Mouse (Mus musculus) limb, embryonic 11.5 days (tissue): Measurements from ENCODE around the gene Cry1. TPM values are rescaled to one million over a fixed set of nuclear protein-coding genes. Genes with fewer than 3 reads are reported as not detected.

Source experiments
- ATAC-seq: fragments of 200-750 bp; cut with Nextera tagmentation; 2 replicates; pipeline ENCODE4 v1.8.0; 2017; ENCODE audit warnings: low read depth; ENCODE audit not compliant: insufficient number of reproducible peaks, low FRiP score, low TSS enrichment
- DNase-seq: peaks from one replicate; pipeline ENCODE4 v3.0.0-alpha.2; 2015; ENCODE audit warnings: low spot score
- H3K27ac ChIP-seq: fragments of 300-500 bp; sonication (generic); replicated peaks from 2 replicates; pipeline ENCODE4 v1.5.1; 2014; ENCODE audit warnings: low read depth, mild to moderate bottlenecking, low read length
- H3K27me3 ChIP-seq: fragments of 300-500 bp; sonication (generic); 2 replicates; pipeline ENCODE4 v1.6.1; 2014; ENCODE audit warnings: mild to moderate bottlenecking, low read length, mixed read lengths; ENCODE audit not compliant: control insufficient read depth, insufficient read depth
- H3K36me3 ChIP-seq: fragments of 300-500 bp; sonication (generic); 2 replicates; pipeline ENCODE4 v1.6.1; 2014; ENCODE audit warnings: mild to moderate bottlenecking, low read length, moderate library complexity, mixed read lengths; ENCODE audit not compliant: control insufficient read depth, insufficient read depth
- H3K4me1 ChIP-seq: fragments of 300-500 bp; sonication (generic); 2 replicates; pipeline ENCODE4 v1.6.1; 2014; ENCODE audit warnings: low read length, mixed read lengths; ENCODE audit not compliant: control insufficient read depth, insufficient read depth
- H3K4me2 ChIP-seq: fragments of 300-500 bp; sonication (generic); 2 replicates; pipeline ENCODE4 v1.6.1; 2014; ENCODE audit warnings: low read depth, mild to moderate bottlenecking, moderate library complexity; ENCODE audit not compliant: severe bottlenecking
- H3K4me3 ChIP-seq: fragments of 300-500 bp; sonication (generic); 2 replicates; pipeline ENCODE4 v1.5.1; 2014; ENCODE audit warnings: low read depth, low read length
- H3K9ac ChIP-seq: fragments of 300-500 bp; sonication (generic); 2 replicates; pipeline ENCODE4 v1.6.1; 2014; ENCODE audit warnings: mild to moderate bottlenecking, low read length
- H3K9me3 ChIP-seq: fragments of 300-500 bp; sonication (generic); 2 replicates; pipeline ENCODE4 v1.6.1; 2016; ENCODE audit warnings: low read length; ENCODE audit not compliant: control insufficient read depth
- WGBS: fragments of 180-500 bp; shearing (Covaris S2); extraction: QIAGEN DNeasy Blood & Tissue Kit; methylation state at CpG from one replicate; pipeline ENCODE4 v1.1.7; 2014; 5-methylcytosine and 5-hydroxymethylcytosine counted together
- polyA plus RNA-seq: library from polyadenylated mRNA; unstranded; fragments of >200 nt; fragmentation: Nextera tagmentation; extraction: Ambion mirVana; gene quantifications from 2 replicates; pipeline ENCODE4 v1.2.1, GENCODE M21; 2014

Gene Cry1
- polyA plus RNA-seq, 1 experiment from 2014 or later = 37.4 TPM

DNA sequence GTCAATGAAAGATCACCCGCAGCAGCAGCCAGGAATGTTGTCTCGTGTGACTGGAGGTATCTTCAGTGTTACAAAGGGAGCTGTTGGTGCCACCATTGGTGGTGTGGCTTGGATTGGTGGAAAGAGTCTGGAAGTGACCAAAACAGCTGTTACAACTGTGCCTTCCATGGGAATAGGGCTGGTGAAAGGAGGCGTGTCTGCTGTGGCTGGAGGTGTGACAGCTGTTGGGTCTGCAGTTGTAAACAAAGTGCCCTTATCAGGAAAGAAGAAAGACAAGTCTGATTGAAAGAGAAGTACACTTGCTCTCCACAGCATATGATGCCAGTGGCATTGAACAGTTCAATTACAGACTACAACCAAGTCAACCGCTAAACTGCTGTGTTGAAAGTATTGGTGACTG, 70.5 kb downstream of the Cry1 start:
- Histone ChIP-seq H3K4me1 (no peaks in the 10 kb centered on the region), H3K27me3 (no peaks in the 10 kb centered on the region), H3K4me2 (no peak overlapping the region), H3K9ac (no peak overlapping the region), H3K27ac (no peak overlapping the region), H3K4me3 (no peak overlapping the region), H3K9me3 (no peaks in the 10 kb centered on the region), H3K36me3 (peaks cover 5% of the 10 kb centered on the region; the same call in 1 of the 2 replicates)
- WGBS = 84% methylated on average over 4 of the region's 4 CpGs
- no peak for ATAC-seq
- no peak for DNase-seq

DNA sequence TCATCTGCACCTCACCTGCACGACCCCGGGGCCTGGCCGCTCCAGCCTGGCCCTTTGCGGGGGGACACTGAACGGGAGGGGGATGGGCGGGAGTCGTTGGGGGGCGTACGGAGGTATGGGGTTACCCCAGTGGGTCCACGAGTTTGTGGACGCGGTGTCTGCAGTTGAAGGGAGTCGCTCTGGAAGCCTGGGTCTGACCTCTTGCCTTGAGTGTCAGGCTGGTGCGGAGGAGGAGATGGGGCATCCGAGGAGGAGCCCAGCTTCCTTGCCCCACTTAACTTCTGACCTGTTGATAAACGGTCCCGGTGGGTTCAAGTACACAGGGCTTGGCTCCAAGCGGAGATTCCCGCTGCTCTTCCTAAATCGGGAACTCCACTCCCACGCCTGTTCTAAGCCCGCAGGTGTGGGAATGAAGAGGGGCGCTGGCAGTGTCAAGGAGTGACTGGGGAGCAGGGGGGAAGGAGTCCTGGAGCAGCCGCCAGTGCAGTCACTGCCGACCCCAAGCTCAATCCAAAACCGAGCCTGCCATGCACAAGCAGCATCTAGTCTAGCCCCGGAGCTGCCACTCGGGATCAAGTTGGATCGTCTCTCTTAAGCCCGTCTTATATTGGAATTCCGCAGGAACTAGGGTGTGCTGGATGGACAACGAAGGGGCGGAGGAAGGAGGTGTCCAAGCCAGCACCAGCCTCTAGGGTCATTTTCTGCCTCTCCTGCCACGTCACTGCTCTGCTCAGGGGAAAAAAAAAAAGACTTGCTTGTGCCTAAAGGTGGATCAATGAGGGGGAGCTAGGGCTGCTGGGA, 81.6 kb downstream of the Cry1 start:
- peak overlapping the region; percentile 38; the same call in 1 of the 2 replicates for H3K27ac ChIP-seq
- no peaks in the 10 kb centered on the region for H3K36me3 ChIP-seq
- no peaks in the 10 kb centered on the region for H3K27me3 ChIP-seq
- peak overlapping the region; percentile 79 for H3K4me2 ChIP-seq
- 0% methylated on average over 34 of the region's 34 CpGs for WGBS
- H3K4me3 ChIP-seq = peak overlapping the region; percentile 86
- no peaks in the 10 kb centered on the region for H3K4me1 ChIP-seq
- ATAC-seq (0 out of 2 replicates have a peak, but pooled peaks have one; percentile 22), DNase-seq (peak; percentile 62)
- no peaks in the 10 kb centered on the region for H3K9me3 ChIP-seq
- peak overlapping the region; percentile 94 for H3K9ac ChIP-seq

GRCm38 (mm10) chr10:85102247-85103084, 82.4 kb downstream of the Cry1 start, which contains the start of the genes Fhl4 and Tmem263:
TSS of gene Fhl4 (minus strand) at chr10:85102495.
TSS of gene Tmem263 (plus strand) at chr10:85102627.
- no peaks in the 10 kb centered on the region for H3K36me3 ChIP-seq
- DNase-seq (peak; percentile 95), ATAC-seq (peak; percentile 96)
- H3K27ac ChIP-seq = peak within 1 kb of the TSS; percentile 65
- H3K4me1 ChIP-seq = no peaks in the 10 kb centered on the region
- no peaks in the 10 kb centered on the region for H3K27me3 ChIP-seq
- peak within 1 kb of the TSS; percentile 86 for H3K4me3 ChIP-seq
- peak within 1 kb of the TSS; percentile 94 for H3K9ac ChIP-seq
- no peaks in the 10 kb centered on the region for H3K9me3 ChIP-seq
- H3K4me2 ChIP-seq = peak within 1 kb of the TSS; percentile 79
- WGBS = under 1% methylated on average over 65 of the region's 96 CpGs

DNA sequence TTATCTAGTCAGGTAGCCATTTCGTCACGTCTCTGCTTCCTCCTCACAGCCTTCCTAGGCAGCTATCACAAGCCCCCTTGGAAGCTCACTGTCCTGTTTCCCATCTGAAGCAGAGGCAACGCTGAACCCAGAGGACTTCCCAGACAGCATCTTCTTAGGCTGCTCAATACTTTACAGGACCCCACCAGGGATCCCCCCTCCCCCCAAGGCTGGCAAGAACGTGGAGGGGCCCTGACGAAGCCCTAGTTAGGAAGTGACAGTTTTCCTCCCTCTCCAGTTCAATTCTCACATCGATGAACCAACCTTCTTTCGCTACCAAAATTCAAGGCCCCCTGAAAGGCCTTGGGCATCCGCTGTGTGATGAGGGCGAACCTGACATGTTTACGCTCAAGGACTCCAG, 83.0 kb downstream of the Cry1 start:
- no peak for DNase-seq
- ATAC-seq = peak; percentile 14; the same call in 1 of the 2 replicates
- Histone ChIP-seq H3K9ac (peak overlapping the region; percentile 94), H3K36me3 (no peaks in the 10 kb centered on the region), H3K9me3 (no peaks in the 10 kb centered on the region), H3K4me1 (no peaks in the 10 kb centered on the region), H3K4me3 (peak overlapping the region; percentile 86), H3K27me3 (no peaks in the 10 kb centered on the region), H3K4me2 (peak overlapping the region; percentile 54), H3K27ac (peak overlapping the region; percentile 65)
- 1% methylated on average over 10 of the region's 10 CpGs for WGBS

Other genes starting within 250 kb of the Cry1 start
- gene Fhl4, start 82.6 kb downstream of the Cry1 start, polyA plus RNA-seq = 1.1 and 1.5 TPM in 2 replicates
- 81.7 and 90.6 TPM in 2 replicates for gene Tmem263, start 82.4 kb downstream of the Cry1 start, polyA plus RNA-seq
- gene Mterf2, start 57.0 kb downstream of the Cry1 start, polyA plus RNA-seq = 24.4 and 27.6 TPM in 2 replicates
- 7.5 and 7.6 TPM in 2 replicates for gene Btbd11, start 201.8 kb upstream of the Cry1 start, polyA plus RNA-seq